Mouse (Mus musculus) midbrain, embryonic 16.5 days (tissue): Measurements from ENCODE around the gene Olfr1264. TPM values are rescaled to one million over a fixed set of nuclear protein-coding genes. Genes with fewer than 3 reads are reported as not detected.

Experiments
- polyA plus RNA-seq: library from polyadenylated mRNA; unstranded; fragments of >200 nt; fragmentation: Nextera tagmentation; extraction: Ambion mirVana; gene quantifications from 2 replicates; pipeline ENCODE4 v1.2.1, GENCODE M21; 2015

The Olfr1264 gene
- polyA plus RNA-seq, 1 experiment from 2014 or later: not detected

Other genes starting within 250 kb of the Olfr1264 start
- gene Olfr1254, start 232.0 kb downstream of the Olfr1264 start, polyA plus RNA-seq: not detected in 2 replicates
- not detected in 2 replicates for gene Olfr1255, start 213.5 kb downstream of the Olfr1264 start, polyA plus RNA-seq
- not detected in 2 replicates for gene Olfr1256, start 184.0 kb downstream of the Olfr1264 start, polyA plus RNA-seq
- gene Olfr48, start 177.4 kb downstream of the Olfr1264 start, polyA plus RNA-seq: not detected in 2 replicates
- gene Olfr1257, start 147.1 kb downstream of the Olfr1264 start, polyA plus RNA-seq: not detected in 2 replicates
- not detected in 2 replicates for gene Olfr1258, start 98.3 kb downstream of the Olfr1264 start, polyA plus RNA-seq
- not detected in 2 replicates for gene Olfr1259, start 76.9 kb downstream of the Olfr1264 start, polyA plus RNA-seq
- gene Olfr1260, start 51.2 kb downstream of the Olfr1264 start, polyA plus RNA-seq: not detected in 2 replicates
- not detected in 2 replicates for gene Olfr1261, start 34.4 kb downstream of the Olfr1264 start, polyA plus RNA-seq
- not detected in 2 replicates for gene Olfr1262, start 25.4 kb downstream of the Olfr1264 start, polyA plus RNA-seq
- gene Olfr1263, start 13.4 kb downstream of the Olfr1264 start, polyA plus RNA-seq: not detected in 2 replicates
- not detected in 2 replicates for gene Olfr1265, start 9.8 kb upstream of the Olfr1264 start, polyA plus RNA-seq
- not detected in 2 replicates for gene Olfr140, start 38.0 kb upstream of the Olfr1264 start, polyA plus RNA-seq
- gene Olfr1269, start 95.8 kb upstream of the Olfr1264 start, polyA plus RNA-seq: not detected in 2 replicates
- gene Olfr32, start 116.7 kb upstream of the Olfr1264 start, polyA plus RNA-seq: not detected in 2 replicates
- gene Olfr1270, start 127.5 kb upstream of the Olfr1264 start, polyA plus RNA-seq: not detected in 2 replicates
- gene Olfr1506, start 198.9 kb upstream of the Olfr1264 start, polyA plus RNA-seq: not detected in 2 replicates
- gene Olfr142, start 232.0 kb upstream of the Olfr1264 start, polyA plus RNA-seq: not detected in 2 replicates
- not detected in 2 replicates for gene Olfr1271, start 245.5 kb upstream of the Olfr1264 start, polyA plus RNA-seq